Mouse (Mus musculus) limb, embryonic 14.5 days (tissue): ENCODE results near the gene Ghitm. TPM values are rescaled to one million over a fixed set of nuclear protein-coding genes. Genes with fewer than 3 reads are reported as not detected.

Experiments
- ATAC-seq: fragments of 200-750 bp; cut with Nextera tagmentation; 2 replicates; pipeline ENCODE4 v1.8.0; 2017; ENCODE audit warnings: low read depth, moderate number of reproducible peaks, moderate TSS enrichment; ENCODE audit not compliant: low FRiP score
- DNase-seq: peaks from one replicate; pipeline ENCODE4 v3.0.0-alpha.2; 2015; ENCODE audit warnings: low spot score
- H3K27ac ChIP-seq: fragments of 300-500 bp; sonication (generic); replicated peaks from 2 replicates; pipeline ENCODE4 v1.5.1; 2014; ENCODE audit warnings: low read depth, mild to moderate bottlenecking, low read length, moderate library complexity, mixed read lengths
- H3K27me3 ChIP-seq: fragments of 300-500 bp; sonication (generic); 2 replicates; pipeline ENCODE4 v1.6.1; 2014; ENCODE audit warnings: low read length, mixed read lengths; ENCODE audit not compliant: control insufficient read depth, insufficient read depth
- H3K36me3 ChIP-seq: fragments of 300-500 bp; sonication (generic); 2 replicates; pipeline ENCODE4 v1.6.1; 2014; ENCODE audit warnings: mild to moderate bottlenecking, low read length, moderate library complexity, mixed read lengths; ENCODE audit not compliant: control insufficient read depth, insufficient read depth
- H3K4me1 ChIP-seq: fragments of 300-500 bp; sonication (generic); 2 replicates; pipeline ENCODE4 v1.6.1; 2014; ENCODE audit warnings: antibody characterized with exemption, low read length, mixed read lengths; ENCODE audit not compliant: control insufficient read depth, insufficient read depth
- H3K4me2 ChIP-seq: fragments of 300-500 bp; sonication (generic); replicated peaks from 2 replicates; pipeline ENCODE4 v1.6.1; 2014; ENCODE audit warnings: low read depth, mild to moderate bottlenecking, low read length, moderate library complexity; ENCODE audit not compliant: severe bottlenecking
- H3K4me3 ChIP-seq: fragments of 300-500 bp; sonication (generic); replicated peaks from 2 replicates; pipeline ENCODE4 v1.5.1; 2014; ENCODE audit warnings: low read length
- H3K9ac ChIP-seq: fragments of 300-500 bp; sonication (generic); 2 replicates; pipeline ENCODE4 v1.6.1; 2014; ENCODE audit warnings: mild to moderate bottlenecking, low read depth, low read length, moderate library complexity; ENCODE audit not compliant: severe bottlenecking
- H3K9me3 ChIP-seq: fragments of 300-500 bp; sonication (generic); 2 replicates; pipeline ENCODE4 v1.6.1; 2016; ENCODE audit warnings: low read length; ENCODE audit not compliant: control insufficient read depth
- POLR2A ChIP-seq: fragments of 200-500 bp; IDR thresholded peaks from 2 replicates; pipeline ENCODE4 v1.8.0; 2012; ENCODE audit warnings: inconsistent platforms, mild to moderate bottlenecking, moderate library complexity, borderline replicate concordance; ENCODE audit not compliant: insufficient read depth, insufficient read length; ENCODE audit errors: extremely low read depth
- WGBS: fragments of 180-500 bp; shearing (Covaris S2); extraction: QIAGEN DNeasy Blood & Tissue Kit; methylation state at CpG from one replicate; pipeline ENCODE4 v1.1.7; 2014; 5-methylcytosine and 5-hydroxymethylcytosine counted together
- polyA plus RNA-seq, 2 experiments: library from polyadenylated mRNA; depleted of rRNA in 1 of 2; stranded (reverse) in 1 of 2; unstranded in 1 of 2; fragments of >200 nt; fragmentation: Nextera tagmentation in 1 of 2; extraction: Ambion mirVana in 1 of 2; gene quantifications; 2 replicates each; pipeline versions ENCODE4 v1.2.1 to v1.2.3; 2012 to 2014

The Ghitm gene
- polyA plus RNA-seq, 2 experiments, result 84.9 to 170 TPM

DNA sequence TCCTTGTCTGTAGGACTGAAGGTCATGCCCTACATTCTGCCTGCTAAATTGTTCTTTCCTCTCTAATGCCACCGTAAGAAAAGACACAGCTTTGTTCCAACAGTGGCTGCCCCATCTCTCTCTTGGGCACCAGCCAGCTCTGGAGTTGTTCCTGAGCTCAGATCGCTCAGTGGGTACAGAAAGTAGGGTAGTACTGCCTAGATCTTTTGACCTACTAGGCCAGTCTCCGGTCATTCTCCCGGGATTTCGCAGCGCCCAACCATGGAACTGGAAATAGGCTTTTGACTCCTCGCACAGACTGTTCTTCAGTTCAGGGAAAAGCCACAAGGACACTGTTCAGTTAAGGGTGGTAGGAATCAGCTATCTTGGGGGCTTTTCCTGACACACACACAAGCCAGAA, 22.1 kb downstream of the Ghitm start:
- TF ChIP-seq POLR2A, result no peak
- Histone ChIP-seq H3K4me1 (peaks cover 6% of the 10 kb centered on the region), H3K27ac (no peak overlapping the region), H3K36me3 (no peaks in the 10 kb centered on the region), H3K4me3 (no peak overlapping the region), H3K4me2 (no peak overlapping the region), H3K9ac (no peak overlapping the region), H3K27me3 (no peaks in the 10 kb centered on the region), H3K9me3 (no peaks in the 10 kb centered on the region)
- no peak for ATAC-seq
- DNase-seq, result no peak
- WGBS, result 83% methylated on average over 7 of the region's 7 CpGs

DNA sequence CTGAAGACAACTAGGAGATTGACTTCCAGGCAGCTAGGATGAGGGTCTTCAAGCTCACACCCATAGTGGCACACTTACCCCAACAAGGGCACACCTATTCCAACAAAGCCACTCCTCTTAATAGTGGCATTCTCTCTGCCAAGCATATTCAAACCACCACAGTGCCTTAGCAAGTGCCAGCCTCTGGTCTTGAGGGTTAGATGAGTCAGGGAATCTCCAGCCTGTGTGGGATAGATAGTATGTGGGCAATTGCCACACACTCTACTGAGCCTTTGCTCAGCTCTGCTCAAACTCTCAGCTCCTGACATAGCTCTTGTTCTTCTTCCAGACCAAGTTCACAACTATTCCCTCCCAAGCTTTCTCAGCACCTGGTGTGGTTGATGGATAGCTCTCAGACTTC, 23.7 kb downstream of the Ghitm start:
- ATAC-seq, result no peak
- Histone ChIP-seq H3K27me3 (no peaks in the 10 kb centered on the region), H3K9ac (no peak overlapping the region), H3K36me3 (no peaks in the 10 kb centered on the region), H3K4me2 (no peak overlapping the region), H3K27ac (no peak overlapping the region), H3K9me3 (no peaks in the 10 kb centered on the region), H3K4me3 (no peak overlapping the region), H3K4me1 (peaks cover 6% of the 10 kb centered on the region)
- TF ChIP-seq POLR2A, result no peak
- no peak for DNase-seq

DNA sequence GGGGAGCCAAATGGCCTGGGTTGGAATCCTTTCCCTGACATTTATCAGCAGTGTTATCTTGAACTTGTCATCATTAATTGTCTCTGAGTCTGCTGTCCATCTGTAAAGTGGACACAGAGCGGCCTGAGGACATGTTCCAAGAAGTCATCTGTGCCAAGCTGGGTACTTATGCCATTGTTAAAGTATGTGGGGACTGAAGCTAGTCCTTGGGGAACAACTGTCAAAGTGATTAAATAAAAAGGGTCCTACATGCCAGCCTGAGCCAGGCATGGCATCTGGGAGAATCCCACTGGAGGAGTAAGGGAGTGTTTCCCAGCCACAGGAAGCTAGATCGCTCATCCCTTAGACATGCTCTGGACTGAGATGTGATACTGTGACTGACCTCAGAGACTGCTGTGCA, 24.6 kb downstream of the Ghitm start:
- H3K27me3 ChIP-seq, result no peaks in the 10 kb centered on the region
- peaks cover 6% of the 10 kb centered on the region for H3K4me1 ChIP-seq
- DNase-seq (no peak), ATAC-seq (no peak)
- H3K9ac ChIP-seq, result no peak overlapping the region
- H3K4me2 ChIP-seq, result no peak overlapping the region
- H3K4me3 ChIP-seq, result no peak overlapping the region
- H3K27ac ChIP-seq, result no peak overlapping the region
- no peaks in the 10 kb centered on the region for H3K9me3 ChIP-seq
- WGBS, result 58% methylated on average over 2 of the region's 2 CpGs
- TF ChIP-seq POLR2A, result no peak
- no peaks in the 10 kb centered on the region for H3K36me3 ChIP-seq

GRCm38 (mm10) chr14:37109975-37110374, 25.1 kb downstream of the Ghitm start:
- ATAC-seq, result no peak
- no peak overlapping the region for H3K9ac ChIP-seq
- H3K4me2 ChIP-seq, result no peak overlapping the region
- H3K27ac ChIP-seq, result no peak overlapping the region
- no peak for TF ChIP-seq POLR2A
- H3K27me3 ChIP-seq, result no peaks in the 10 kb centered on the region
- no peaks in the 10 kb centered on the region for H3K36me3 ChIP-seq
- no peak overlapping the region for H3K4me3 ChIP-seq
- DNase-seq, result no peak
- peaks cover 6% of the 10 kb centered on the region for H3K4me1 ChIP-seq
- H3K9me3 ChIP-seq, result no peaks in the 10 kb centered on the region
- WGBS, result 7% methylated on average over 9 of the region's 9 CpGs

DNA sequence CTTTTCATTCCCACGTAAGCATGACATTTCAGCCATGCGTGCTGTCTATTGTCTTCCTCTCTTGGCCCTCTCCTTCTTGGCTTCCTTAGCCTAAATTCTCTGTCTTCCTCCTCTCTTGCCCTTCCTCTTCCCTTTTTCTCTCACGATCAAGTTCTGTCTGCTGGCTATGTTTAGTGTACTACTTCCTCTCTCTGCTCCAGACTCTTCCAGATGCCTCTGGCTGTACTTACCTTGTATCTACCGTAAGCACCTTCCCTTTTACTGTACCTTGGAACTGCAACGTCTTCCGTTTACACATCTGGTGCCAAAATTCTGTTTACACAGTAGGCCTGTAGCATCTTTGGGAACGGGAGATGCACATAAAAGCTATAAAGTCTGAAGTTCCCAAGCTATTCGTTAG, 25.6 kb downstream of the Ghitm start:
- H3K9me3 ChIP-seq, result no peaks in the 10 kb centered on the region
- no peak overlapping the region for H3K4me2 ChIP-seq
- no peaks in the 10 kb centered on the region for H3K27me3 ChIP-seq
- H3K9ac ChIP-seq, result no peak overlapping the region
- no peak for TF ChIP-seq POLR2A
- peaks cover 6% of the 10 kb centered on the region for H3K4me1 ChIP-seq
- DNase-seq (no peak), ATAC-seq (no peak)
- no peak overlapping the region for H3K27ac ChIP-seq
- 42% methylated on average over 8 of the region's 8 CpGs for WGBS
- H3K36me3 ChIP-seq, result no peaks in the 10 kb centered on the region
- no peak overlapping the region for H3K4me3 ChIP-seq

- Histone ChIP-seq H3K4me2 (no peak overlapping the region), H3K9me3 (no peaks in the 10 kb centered on the region), H3K4me3 (no peak overlapping the region), H3K4me1 (peaks cover 6% of the 10 kb centered on the region), H3K36me3 (no peaks in the 10 kb centered on the region), H3K27ac (no peak overlapping the region), H3K9ac (no peak overlapping the region), H3K27me3 (no peaks in the 10 kb centered on the region)
- WGBS, result 26% methylated on average over 7 of the region's 7 CpGs
- DNase-seq (no peak), ATAC-seq (no peak)
- no peak for TF ChIP-seq POLR2A
Measured at GRCm38 (mm10) chr14:37105846-37106245, 29.2 kb downstream of the Ghitm start.
